Mouse (Mus musculus): Measurements from ENCODE around the gene Mkln1. TPM values are rescaled to one million over a fixed set of nuclear protein-coding genes. Genes with fewer than 3 reads are reported as not detected.

Gene Mkln1
- total RNA-seq, 2 experiments from 2014 or later, result 159 to 164 TPM

DNA sequence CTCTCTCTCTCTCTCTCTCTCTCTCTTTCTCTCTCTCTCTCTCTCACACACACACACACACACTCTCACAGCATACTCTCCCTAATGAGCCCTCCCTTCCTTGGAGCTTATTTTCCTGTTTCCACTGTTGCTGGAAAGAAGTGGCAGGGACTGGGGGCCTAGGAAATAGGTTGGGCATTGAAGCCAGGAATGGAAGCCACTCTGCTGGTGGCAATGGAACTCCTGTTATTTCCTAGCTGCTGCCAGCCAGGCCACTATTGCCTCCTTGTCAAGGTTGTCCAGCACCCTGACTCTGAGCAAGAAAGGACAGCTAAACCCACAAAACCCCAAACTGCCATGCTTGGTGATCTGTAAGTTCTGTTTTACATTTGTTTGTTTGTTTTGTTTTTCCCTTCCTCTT, 15.0 kb downstream of the Mkln1 start:
- DNase-seq (ENCODE audit: low spot score in 2 of 2), result no peak
- Histone ChIP-seq H3K4me3 (no peak overlapping the region), H3K27ac (peak overlapping the region; percentile 6)
- TF ChIP-seq CTCF (conservative IDR thresholded peaks at IDR 0.05), result no peak

DNA sequence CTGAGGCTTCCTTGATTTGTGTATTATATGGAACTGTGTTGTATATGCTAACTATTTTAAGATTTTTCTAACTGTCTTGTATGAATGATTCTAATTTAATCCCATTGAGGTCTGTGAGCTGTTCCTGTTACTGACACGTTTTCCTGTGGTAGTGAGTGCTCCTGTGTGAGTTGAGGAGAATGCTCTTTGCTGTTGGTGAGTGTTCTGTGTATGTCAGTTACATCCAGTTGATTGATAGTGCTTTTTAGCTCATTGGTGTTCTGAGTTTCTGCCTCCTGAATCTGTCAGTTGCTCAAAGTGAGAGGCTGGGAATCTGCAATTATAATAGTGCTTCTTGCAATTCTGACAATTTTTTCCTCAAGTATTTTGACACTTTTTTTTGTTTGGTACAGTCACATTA, 15.8 kb downstream of the Mkln1 start:
- Histone ChIP-seq H3K4me3 (no peak overlapping the region), H3K27ac (no peak overlapping the region)
- no peak for TF ChIP-seq CTCF (conservative IDR thresholded peaks at IDR 0.05)
- no peak for DNase-seq (ENCODE audit: low spot score in 2 of 2)

DNA sequence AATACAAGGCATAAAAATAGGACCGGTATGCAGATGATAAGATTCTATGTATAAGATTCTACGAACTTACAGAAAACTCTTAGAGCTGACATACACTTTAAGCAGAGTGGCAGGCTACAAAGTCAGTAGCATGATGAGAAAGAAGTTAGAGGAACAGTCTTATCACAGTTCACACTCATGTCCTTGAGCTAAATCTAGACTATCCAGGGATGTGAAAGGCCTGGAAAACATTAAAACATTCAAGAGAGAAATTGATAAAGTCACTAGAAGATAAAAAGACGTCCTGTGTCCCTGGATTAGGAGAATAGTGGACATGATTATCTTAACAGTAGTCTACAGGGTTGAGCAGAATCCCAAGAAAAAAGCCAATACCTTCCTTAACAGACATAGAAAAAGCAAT, 26.9 kb downstream of the Mkln1 start:
- H3K4me3 ChIP-seq, result no peak overlapping the region
- H3K27ac ChIP-seq, result no peak overlapping the region
- no peak for DNase-seq (ENCODE audit: low spot score in 2 of 2)
- TF ChIP-seq CTCF (conservative IDR thresholded peaks at IDR 0.05), result no peak

DNA sequence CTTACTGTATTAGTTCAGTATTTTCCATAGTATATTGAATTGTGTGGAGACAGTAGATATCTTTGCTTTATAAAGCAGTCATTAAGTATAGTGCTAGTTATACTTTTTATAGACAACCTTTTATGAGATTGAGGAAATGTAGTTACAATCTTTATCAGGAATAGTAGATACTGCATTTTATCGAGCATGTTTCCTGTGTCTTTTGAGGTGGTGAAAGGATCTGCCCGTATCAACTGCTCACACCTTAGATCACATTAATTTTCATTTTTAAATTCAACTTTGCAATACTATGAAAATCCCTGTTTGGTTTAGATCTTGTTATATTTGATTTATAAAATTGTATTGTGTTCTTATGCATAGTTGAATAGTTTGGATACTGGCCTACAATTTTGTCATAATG, 38.7 kb downstream of the Mkln1 start:
- TF ChIP-seq CTCF (conservative IDR thresholded peaks at IDR 0.05), result no peak
- Histone ChIP-seq H3K4me3 (no peak overlapping the region), H3K27ac (no peak overlapping the region)
- no peak for DNase-seq (ENCODE audit: low spot score in 2 of 2)

DNA sequence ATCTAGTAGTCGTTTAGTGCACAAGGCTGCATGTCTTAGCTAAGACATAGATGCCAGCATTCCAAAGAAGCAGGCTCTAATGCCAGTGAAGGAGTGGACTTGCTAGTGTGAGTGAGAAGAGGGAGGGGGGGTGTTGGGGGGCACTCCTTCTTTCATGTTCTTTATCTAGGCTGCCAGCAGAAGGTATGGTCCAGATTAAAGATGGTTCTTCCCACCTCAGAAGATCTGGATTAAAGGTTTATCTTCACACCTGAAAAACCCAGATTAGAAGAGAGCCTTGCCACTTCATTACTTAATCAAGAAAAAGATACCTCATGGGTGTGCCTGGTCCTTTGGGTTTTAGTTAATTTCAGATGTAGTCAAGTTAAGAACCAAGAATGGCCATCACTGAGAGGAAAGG, 46.7 kb downstream of the Mkln1 start:
- no peak overlapping the region for H3K4me3 ChIP-seq
- no peak for DNase-seq (ENCODE audit: low spot score in 2 of 2)
- H3K27ac ChIP-seq, result no peak overlapping the region
- TF ChIP-seq CTCF (conservative IDR thresholded peaks at IDR 0.05), result no peak

DNA sequence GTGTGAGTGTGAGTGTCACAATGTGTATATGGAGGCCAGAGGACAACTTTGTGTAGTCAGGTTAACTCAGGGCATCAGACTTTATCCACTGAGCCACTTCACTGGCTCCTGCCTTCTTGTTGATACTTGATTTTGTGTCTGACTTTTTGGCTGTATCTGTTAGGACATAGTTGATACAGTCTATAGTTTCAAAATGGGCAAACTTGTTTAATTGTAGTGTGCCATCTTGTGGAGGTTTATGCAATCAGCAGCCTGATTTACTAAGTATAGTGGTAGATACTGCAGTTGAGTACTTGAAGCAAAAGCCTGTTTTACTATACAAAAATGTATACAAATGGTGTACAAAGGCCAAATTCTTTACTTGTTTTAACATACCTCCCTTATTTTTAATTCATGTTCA, 55.2 kb downstream of the Mkln1 start:
- no peak overlapping the region for H3K4me3 ChIP-seq
- no peak overlapping the region for H3K27ac ChIP-seq
- peak in 1 of 2 experiments; percentile 19 for DNase-seq (ENCODE audit: low spot score in 2 of 2)
- TF ChIP-seq CTCF (conservative IDR thresholded peaks at IDR 0.05), result peak; percentile 88

DNA sequence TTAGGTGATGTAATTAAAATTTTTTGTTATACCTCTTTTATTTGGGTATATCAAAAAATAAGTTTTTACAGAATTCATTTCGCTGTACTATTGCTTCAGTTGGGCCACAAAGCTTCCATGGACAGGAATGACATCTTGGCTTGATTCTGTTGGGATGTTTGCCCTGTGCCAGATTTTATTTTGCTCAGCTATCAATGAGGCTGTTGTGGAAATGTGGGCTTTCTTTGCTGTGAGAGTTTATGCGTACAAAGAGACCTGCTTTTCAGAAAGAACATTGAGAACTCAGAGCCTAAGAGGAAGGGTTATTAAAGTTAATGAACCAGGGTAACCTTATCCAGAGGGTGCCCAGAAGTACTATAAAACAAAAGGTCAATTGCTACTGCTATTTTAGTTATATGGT, 56.8 kb downstream of the Mkln1 start:
- no peak for TF ChIP-seq CTCF (conservative IDR thresholded peaks at IDR 0.05)
- Histone ChIP-seq H3K27ac (peak overlapping the region; percentile 82), H3K4me3 (no peak overlapping the region)
- DNase-seq (ENCODE audit: low spot score in 2 of 2), result peak in 1 of 2 experiments; percentile 61

DNA sequence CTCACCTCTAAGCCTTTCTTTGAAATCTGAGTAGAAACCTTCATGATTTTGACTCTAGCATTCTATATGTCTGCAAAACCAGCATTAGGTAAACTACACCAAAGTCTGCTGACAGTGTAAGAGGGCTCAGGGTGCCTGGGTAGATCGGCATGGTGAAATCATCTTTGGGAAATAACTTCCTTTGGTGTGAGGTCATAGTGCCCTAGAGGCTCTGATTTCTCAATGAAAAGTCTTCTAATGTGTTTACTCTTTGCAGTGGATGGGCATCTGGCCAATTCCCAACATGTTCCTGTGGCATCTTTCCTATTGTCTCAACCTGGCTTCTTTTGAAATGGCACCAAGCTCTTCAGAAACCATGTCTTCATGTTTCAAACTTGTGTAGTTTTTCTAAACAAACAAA, 58.5 kb downstream of the Mkln1 start:
- DNase-seq (ENCODE audit: low spot score in 2 of 2), result no peak
- no peak for TF ChIP-seq CTCF (conservative IDR thresholded peaks at IDR 0.05)
- Histone ChIP-seq H3K27ac (peak overlapping the region; percentile 16; the same call in 1 of the 2 replicates), H3K4me3 (no peak overlapping the region)

DNA sequence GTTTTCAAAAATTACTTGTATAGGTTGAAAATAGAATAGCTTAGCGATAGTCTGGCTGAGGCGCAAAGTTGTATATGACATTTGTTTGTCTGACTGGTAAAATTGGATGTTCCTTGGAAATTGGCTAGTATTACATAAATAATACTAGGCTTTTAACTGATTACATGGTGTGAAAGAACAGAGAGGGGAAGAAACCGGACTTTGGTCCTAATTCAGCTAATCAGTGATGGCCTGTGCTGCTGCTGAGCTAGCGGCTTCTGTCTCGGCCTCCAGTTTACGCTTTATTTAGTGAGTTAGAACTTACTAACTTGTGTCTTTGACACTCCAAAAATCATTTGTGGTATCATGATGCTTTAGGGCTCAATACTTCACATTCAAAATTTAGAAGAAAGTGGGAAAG, 70.9 kb downstream of the Mkln1 start:
- no peak for TF ChIP-seq CTCF (conservative IDR thresholded peaks at IDR 0.05)
- no peak for DNase-seq (ENCODE audit: low spot score in 2 of 2)
- Histone ChIP-seq H3K27ac (no peak overlapping the region), H3K4me3 (no peak overlapping the region)

DNA sequence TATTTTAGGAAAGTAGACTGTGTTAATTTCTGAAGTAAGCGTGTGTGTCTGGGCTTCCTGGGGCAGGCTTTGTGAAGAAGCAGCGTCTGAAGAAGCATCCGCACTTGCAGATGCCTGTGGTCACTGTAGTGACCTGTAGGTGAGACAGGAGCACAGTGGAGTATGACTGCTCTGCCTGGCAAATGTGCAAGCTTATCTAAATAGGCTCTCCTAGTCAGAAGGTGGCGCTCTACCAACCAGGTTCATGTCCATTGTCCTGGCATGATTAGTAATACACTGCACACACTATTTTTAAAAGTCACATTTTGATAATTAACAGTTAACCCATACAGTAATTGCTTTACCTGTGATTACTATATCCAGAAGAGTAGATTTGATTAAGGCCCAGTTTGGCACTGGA, 79.7 kb downstream of the Mkln1 start:
- Histone ChIP-seq H3K4me3 (no peak overlapping the region), H3K27ac (no peak overlapping the region)
- TF ChIP-seq CTCF (conservative IDR thresholded peaks at IDR 0.05), result peak; percentile 51
- no peak for DNase-seq (ENCODE audit: low spot score in 2 of 2)

DNA sequence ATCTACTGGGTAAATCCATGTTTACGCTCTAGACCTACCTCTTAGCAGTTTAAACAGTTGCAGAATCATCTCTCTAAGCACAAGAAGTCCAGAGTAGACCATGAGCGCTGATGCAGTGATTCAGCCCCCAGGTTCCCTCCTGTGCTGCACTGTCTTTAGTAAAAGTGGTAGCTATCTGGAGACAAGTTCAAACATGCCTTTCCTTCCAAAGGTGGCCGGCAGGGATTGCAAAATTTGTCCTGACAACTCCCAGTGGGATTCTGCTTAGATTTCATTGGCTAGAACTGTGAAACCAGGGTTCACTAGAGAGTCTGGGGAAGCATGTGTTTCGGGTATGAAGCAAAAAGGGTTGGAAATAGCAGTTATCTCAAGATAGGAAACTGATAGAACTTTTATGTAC, 81.5 kb downstream of the Mkln1 start:
- Histone ChIP-seq H3K27ac (no peak overlapping the region), H3K4me3 (no peak overlapping the region)
- no peak for DNase-seq (ENCODE audit: low spot score in 2 of 2)
- TF ChIP-seq CTCF (conservative IDR thresholded peaks at IDR 0.05), result no peak

DNA sequence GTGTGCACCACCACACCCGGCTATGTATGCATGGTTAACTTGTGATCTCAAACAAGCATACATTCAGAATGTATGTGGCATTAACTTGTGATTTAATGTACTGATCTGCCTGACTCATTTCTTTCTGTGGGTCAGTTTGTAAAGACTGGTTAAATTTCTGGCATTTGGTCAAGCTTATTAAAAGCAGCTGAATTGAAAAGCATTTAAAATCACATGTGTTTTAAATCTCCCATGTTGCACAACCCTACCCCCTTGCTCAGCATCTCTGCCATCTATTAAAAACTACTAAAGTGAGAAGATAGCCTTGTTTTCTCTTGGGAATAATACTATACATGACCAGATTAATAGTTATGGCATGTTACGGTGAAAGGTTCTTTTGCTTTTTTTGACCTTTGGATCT, 88.1 kb downstream of the Mkln1 start:
- H3K27ac ChIP-seq, result no peak overlapping the region
- H3K4me3 ChIP-seq, result no peak overlapping the region
- no peak for DNase-seq (ENCODE audit: low spot score in 2 of 2)
- no peak for TF ChIP-seq CTCF (conservative IDR thresholded peaks at IDR 0.05)

DNA sequence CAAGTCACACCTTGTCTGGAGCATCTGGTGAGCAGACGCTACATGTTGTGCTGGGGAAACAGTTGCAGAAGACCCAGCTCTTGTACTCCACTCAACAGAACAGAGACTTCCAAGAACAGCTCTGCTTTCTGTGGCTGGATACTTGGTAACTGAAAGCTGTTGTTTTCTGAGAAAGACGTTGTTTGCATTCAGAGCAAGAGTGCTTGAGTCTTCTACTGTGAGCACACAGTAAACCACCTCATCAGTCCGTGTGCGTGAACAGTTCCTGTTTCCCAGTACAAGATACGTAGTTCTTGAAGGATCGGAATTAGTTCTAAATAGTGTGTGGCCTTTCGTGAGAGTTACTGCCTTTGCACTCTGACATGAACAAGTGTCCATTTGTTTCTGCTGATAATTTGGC, 91.4 kb downstream of the Mkln1 start:
- Histone ChIP-seq H3K27ac (no peak overlapping the region), H3K4me3 (no peak overlapping the region)
- no peak for DNase-seq (ENCODE audit: low spot score in 2 of 2)
- no peak for TF ChIP-seq CTCF (conservative IDR thresholded peaks at IDR 0.05)

DNA sequence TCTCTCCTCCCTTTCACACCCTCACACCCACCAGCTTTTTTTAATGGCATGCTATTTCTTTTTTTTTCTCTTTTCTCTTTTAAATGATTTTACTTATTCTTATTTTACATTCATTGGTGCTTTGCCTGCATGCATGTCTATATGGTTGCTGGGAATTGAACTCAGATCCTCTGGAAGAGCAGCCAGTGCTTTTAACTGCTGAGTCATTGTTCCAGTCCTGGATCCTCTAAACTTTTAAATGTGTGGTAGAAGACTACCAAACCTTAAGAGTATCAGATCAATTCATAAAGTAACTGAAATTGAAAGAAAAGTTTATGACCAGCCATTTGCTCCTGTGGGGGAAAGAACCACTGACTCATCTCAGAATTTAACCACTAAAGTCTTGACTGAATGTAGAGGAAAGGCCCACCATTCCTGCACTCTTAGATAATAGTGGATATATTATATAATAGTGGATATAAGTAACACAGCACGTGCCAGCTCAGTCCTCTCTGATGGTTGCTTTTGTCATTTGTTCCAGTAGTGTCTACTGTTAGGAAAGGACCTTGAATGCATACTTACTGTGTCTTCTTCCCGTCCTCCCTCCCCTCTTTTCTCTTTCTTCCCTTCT, 96.7 kb downstream of the Mkln1 start:
- no peak for TF ChIP-seq CTCF (conservative IDR thresholded peaks at IDR 0.05)
- no peak overlapping the region for H3K4me3 ChIP-seq
- no peak overlapping the region for H3K27ac ChIP-seq
- no peak for DNase-seq (ENCODE audit: low spot score in 2 of 2)

DNA sequence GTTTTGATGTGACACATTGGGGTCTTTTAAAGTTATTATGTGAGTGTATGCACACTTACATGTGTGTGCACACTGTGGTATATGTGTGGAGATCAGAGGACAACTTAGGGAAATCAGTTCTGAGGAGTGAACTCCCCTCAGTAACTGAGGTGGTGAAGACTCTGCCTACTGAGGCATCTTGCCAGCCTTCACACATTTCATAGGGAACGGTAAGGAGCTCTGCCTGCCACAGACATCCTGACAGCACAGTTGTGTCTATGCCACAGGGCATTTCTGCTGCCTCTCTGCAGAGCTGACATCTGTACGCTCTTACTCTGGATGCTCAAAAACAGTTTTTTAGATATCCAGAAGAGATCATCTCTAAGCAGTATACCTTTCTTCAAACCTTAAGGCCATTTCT, 97.7 kb downstream of the Mkln1 start:
- no peak for DNase-seq (ENCODE audit: low spot score in 2 of 2)
- H3K27ac ChIP-seq, result no peak overlapping the region
- H3K4me3 ChIP-seq, result no peak overlapping the region
- no peak for TF ChIP-seq CTCF (conservative IDR thresholded peaks at IDR 0.05)

Measured in layer of hippocampus, adult 2 months (tissue).